Mouse (Mus musculus): ENCODE data around the gene Dhx32. TPM values are rescaled to one million over a fixed set of nuclear protein-coding genes. Genes with fewer than 3 reads are reported as not detected.

The Dhx32 gene
- polyA plus RNA-seq, 1 experiment from 2014 or later = 42.0 TPM

- Histone ChIP-seq H3K36me3 (no peaks in the 10 kb centered on the region), H3K9ac (no peak overlapping the region), H3K4me2 (no peak overlapping the region), H3K4me1 (replicated peaks) (peaks cover 8% of the 10 kb centered on the region; the same call in 1 of the 2 replicates), H3K9me3 (no peaks in the 10 kb centered on the region), H3K27me3 (no peaks in the 10 kb centered on the region), H3K27ac (replicated peaks) (no peak overlapping the region), H3K4me3 (no peak overlapping the region)
- WGBS = 38% methylated on average over 1 of the region's 1 CpGs
- no peak for ATAC-seq (ENCODE audit: low FRiP score, low read depth)
Measured at GRCm38 (mm10) chr7:133792771-133793170, 10.2 kb upstream of the Dhx32 start.

- no peaks in the 10 kb centered on the region for H3K9me3 ChIP-seq
- peaks cover 8% of the 10 kb centered on the region; the same call in 1 of the 2 replicates for H3K4me1 ChIP-seq (replicated peaks)
- WGBS = 83% methylated on average over 4 of the region's 4 CpGs
- H3K4me2 ChIP-seq = no peak overlapping the region
- H3K27me3 ChIP-seq = no peaks in the 10 kb centered on the region
- H3K4me3 ChIP-seq = no peak overlapping the region
- no peak overlapping the region for H3K27ac ChIP-seq (replicated peaks)
- no peak for ATAC-seq (ENCODE audit: low FRiP score, low read depth)
- H3K9ac ChIP-seq = no peak overlapping the region
- H3K36me3 ChIP-seq = no peaks in the 10 kb centered on the region
Measured at GRCm38 (mm10) chr7:133790608-133791229, 8.2 kb upstream of the Dhx32 start.

GRCm38 (mm10) chr7:133790171-133790570 is 7.6 kb upstream of the Dhx32 start:
- H3K27me3 ChIP-seq = no peaks in the 10 kb centered on the region
- no peaks in the 10 kb centered on the region for H3K36me3 ChIP-seq
- H3K27ac ChIP-seq (replicated peaks) = no peak overlapping the region
- H3K9me3 ChIP-seq = no peaks in the 10 kb centered on the region
- ATAC-seq (ENCODE audit: low FRiP score, low read depth) = no peak
- no peak overlapping the region for H3K4me2 ChIP-seq
- 90% methylated on average over 4 of the region's 4 CpGs for WGBS
- H3K4me1 ChIP-seq (replicated peaks) = peaks cover 8% of the 10 kb centered on the region; the same call in 1 of the 2 replicates
- H3K4me3 ChIP-seq = no peak overlapping the region
- no peak overlapping the region for H3K9ac ChIP-seq

- H3K9me3 ChIP-seq = no peaks in the 10 kb centered on the region
- H3K4me3 ChIP-seq = no peak overlapping the region
- no peak overlapping the region for H3K4me2 ChIP-seq
- no peak for ATAC-seq (ENCODE audit: low FRiP score, low read depth)
- H3K27ac ChIP-seq (replicated peaks) = no peak overlapping the region
- no peak overlapping the region for H3K9ac ChIP-seq
- no peaks in the 10 kb centered on the region for H3K27me3 ChIP-seq
- 67% methylated on average over 3 of the region's 3 CpGs for WGBS
- no peaks in the 10 kb centered on the region for H3K36me3 ChIP-seq
- no peaks in the 10 kb centered on the region for H3K4me1 ChIP-seq (replicated peaks)
Measured at GRCm38 (mm10) chr7:133788147-133788546, 5.6 kb upstream of the Dhx32 start.

GRCm38 (mm10) chr7:133787571-133787970 is 5.0 kb upstream of the Dhx32 start:
- WGBS = 93% methylated on average over 6 of the region's 6 CpGs
- Histone ChIP-seq H3K27ac (replicated peaks) (no peak overlapping the region), H3K4me3 (no peak overlapping the region), H3K4me2 (no peak overlapping the region), H3K9me3 (no peaks in the 10 kb centered on the region), H3K36me3 (no peaks in the 10 kb centered on the region), H3K4me1 (replicated peaks) (no peaks in the 10 kb centered on the region), H3K9ac (no peak overlapping the region), H3K27me3 (no peaks in the 10 kb centered on the region)
- no peak for ATAC-seq (ENCODE audit: low FRiP score, low read depth)

- 83% methylated on average over 6 of the region's 6 CpGs for WGBS
- ATAC-seq (ENCODE audit: low FRiP score, low read depth) = no peak
- H3K4me2 ChIP-seq = no peak overlapping the region
- H3K4me3 ChIP-seq = no peak overlapping the region
- H3K4me1 ChIP-seq (replicated peaks) = peaks cover 8% of the 10 kb centered on the region; the same call in 1 of the 2 replicates
- H3K9ac ChIP-seq = no peak overlapping the region
- no peaks in the 10 kb centered on the region for H3K9me3 ChIP-seq
- H3K36me3 ChIP-seq = no peaks in the 10 kb centered on the region
- no peak overlapping the region for H3K27ac ChIP-seq (replicated peaks)
- no peaks in the 10 kb centered on the region for H3K27me3 ChIP-seq
Measured at GRCm38 (mm10) chr7:133781991-133782390, 535 bp downstream of the Dhx32 start.

GRCm38 (mm10) chr7:133781583-133781982 is 943 bp downstream of the Dhx32 start:
- no peak overlapping the region for H3K4me3 ChIP-seq
- no peak overlapping the region for H3K9ac ChIP-seq
- no peaks in the 10 kb centered on the region for H3K36me3 ChIP-seq
- no peaks in the 10 kb centered on the region for H3K9me3 ChIP-seq
- no peak for ATAC-seq (ENCODE audit: low FRiP score, low read depth)
- H3K27ac ChIP-seq (replicated peaks) = no peak overlapping the region
- H3K27me3 ChIP-seq = no peaks in the 10 kb centered on the region
- H3K4me1 ChIP-seq (replicated peaks) = peaks cover 8% of the 10 kb centered on the region; the same call in 1 of the 2 replicates
- WGBS = 81% methylated on average over 6 of the region's 6 CpGs
- H3K4me2 ChIP-seq = no peak overlapping the region

- H3K36me3 ChIP-seq = no peaks in the 10 kb centered on the region
- H3K9me3 ChIP-seq = no peaks in the 10 kb centered on the region
- peak within 1 kb of the TSS; percentile 40 for H3K27ac ChIP-seq (replicated peaks)
- peak within 1 kb of the TSS; percentile 80 for H3K4me2 ChIP-seq
- ATAC-seq (ENCODE audit: low FRiP score, low read depth) = peak; percentile 93
- no peaks in the 10 kb centered on the region for H3K27me3 ChIP-seq
- 0% methylated on average over 44 of the region's 45 CpGs for WGBS
- H3K4me1 ChIP-seq (replicated peaks) = peaks cover 35% of the 10 kb centered on the region
- peak within 1 kb of the TSS; percentile 65 for H3K9ac ChIP-seq
- peak within 1 kb of the TSS; percentile 75 for H3K4me3 ChIP-seq
Measured at GRCm38 (mm10) chr7:133776626-133776996, 5.9 kb downstream of the Dhx32 start, which contains the start of gene Fank1. Gene Fank1 (plus strand): TSS chr7:133776861.

GRCm38 (mm10) chr7:133775796-133776625 is 6.5 kb downstream of the Dhx32 start:
- Histone ChIP-seq H3K4me3 (peak overlapping the region; percentile 75), H3K9ac (peak overlapping the region; percentile 65), H3K4me2 (peak overlapping the region; percentile 80), H3K27me3 (no peaks in the 10 kb centered on the region), H3K27ac (replicated peaks) (peak overlapping the region; percentile 40), H3K36me3 (no peaks in the 10 kb centered on the region), H3K9me3 (no peaks in the 10 kb centered on the region), H3K4me1 (replicated peaks) (peaks cover 33% of the 10 kb centered on the region)
- 2% methylated on average over 38 of the region's 38 CpGs for WGBS
- ATAC-seq (ENCODE audit: low FRiP score, low read depth) = peak; percentile 78

- Histone ChIP-seq H3K27me3 (no peaks in the 10 kb centered on the region), H3K27ac (replicated peaks) (no peak overlapping the region), H3K9me3 (no peaks in the 10 kb centered on the region), H3K9ac (no peak overlapping the region; the same call in 1 of the 2 replicates), H3K4me3 (peak overlapping the region; percentile 75), H3K36me3 (no peaks in the 10 kb centered on the region), H3K4me1 (replicated peaks) (peaks cover 27% of the 10 kb centered on the region), H3K4me2 (peak overlapping the region; percentile 80)
- no peak for ATAC-seq (ENCODE audit: low FRiP score, low read depth)
- 48% methylated on average over 5 of the region's 5 CpGs for WGBS
Measured at GRCm38 (mm10) chr7:133775179-133775578, 7.3 kb downstream of the Dhx32 start.

- Histone ChIP-seq H3K27me3 (no peaks in the 10 kb centered on the region), H3K4me2 (no peak overlapping the region), H3K36me3 (no peaks in the 10 kb centered on the region), H3K9me3 (no peaks in the 10 kb centered on the region), H3K4me3 (no peak overlapping the region), H3K4me1 (replicated peaks) (peaks cover 19% of the 10 kb centered on the region), H3K27ac (replicated peaks) (no peak overlapping the region), H3K9ac (no peak overlapping the region)
- no peak for ATAC-seq (ENCODE audit: low FRiP score, low read depth)
- WGBS = 70% methylated on average over 5 of the region's 5 CpGs
Measured at GRCm38 (mm10) chr7:133768517-133768916, 14.0 kb downstream of the Dhx32 start.

- no peak for ATAC-seq (ENCODE audit: low FRiP score, low read depth)
- Histone ChIP-seq H3K27me3 (no peaks in the 10 kb centered on the region), H3K9me3 (no peaks in the 10 kb centered on the region), H3K9ac (no peak overlapping the region), H3K36me3 (no peaks in the 10 kb centered on the region), H3K4me3 (no peak overlapping the region), H3K4me1 (replicated peaks) (peaks cover 17% of the 10 kb centered on the region), H3K4me2 (no peak overlapping the region), H3K27ac (replicated peaks) (no peak overlapping the region; the same call in 1 of the 2 replicates)
- 72% methylated on average over 4 of the region's 4 CpGs for WGBS
Measured at GRCm38 (mm10) chr7:133768027-133768426, 14.5 kb downstream of the Dhx32 start.

Measured in hindbrain, embryonic 15.5 days (tissue).